Mouse (Mus musculus) heart, embryonic 15.5 days (tissue): ENCODE measurements at regions not wholly inside any gene's neighbourhood (a gene's known extent, or its start where the extent isn't known, plus 50 kb on each side); places are given as distances from the start of the nearest gene placed in this dataset.

Experiments
- ATAC-seq: fragments of 200-750 bp; cut with Nextera tagmentation; replicated peaks from 2 replicates; pipeline ENCODE4 v1.8.0; 2017; ENCODE audit warnings: low read depth, moderate TSS enrichment; ENCODE audit not compliant: insufficient number of reproducible peaks, insufficient read depth, low FRiP score
- H3K27ac ChIP-seq: fragments of 300-500 bp; sonication (generic); 2 replicates; pipeline ENCODE4 v1.5.1; 2015; ENCODE audit warnings: mild to moderate bottlenecking, inconsistent platforms
- H3K27me3 ChIP-seq: fragments of 300-500 bp; sonication (generic); 2 replicates; pipeline ENCODE4 v1.6.1; 2015; ENCODE audit warnings: inconsistent platforms
- H3K36me3 ChIP-seq: fragments of 300-500 bp; sonication (generic); 2 replicates; pipeline ENCODE4 v1.6.1; 2015; ENCODE audit warnings: mild to moderate bottlenecking, inconsistent platforms
- H3K4me1 ChIP-seq: fragments of 300-500 bp; sonication (generic); replicated peaks from 2 replicates; pipeline ENCODE4 v1.6.1; 2015; ENCODE audit warnings: inconsistent platforms
- H3K4me2 ChIP-seq: fragments of 300-500 bp; sonication (generic); 2 replicates; pipeline ENCODE4 v1.6.1; 2015; ENCODE audit warnings: inconsistent platforms, mild to moderate bottlenecking, moderate library complexity
- H3K4me3 ChIP-seq: fragments of 300-500 bp; sonication (generic); 2 replicates; pipeline ENCODE4 v1.5.1; 2015; ENCODE audit warnings: mild to moderate bottlenecking, inconsistent platforms
- H3K9ac ChIP-seq: fragments of 300-500 bp; sonication (generic); 2 replicates; pipeline ENCODE4 v1.6.1; 2015; ENCODE audit warnings: mild to moderate bottlenecking, inconsistent platforms
- H3K9me3 ChIP-seq: fragments of 300-500 bp; sonication (generic); replicated peaks from 2 replicates; pipeline ENCODE4 v1.6.1; 2016; ENCODE audit warnings: inconsistent platforms
- whole genome bisulfite sequencing: fragments of 180-500 bp; shearing (Covaris S2); methylation state at CpG from one replicate; pipeline ENCODE4 v1.1.7; 2015; ENCODE audit warnings: mixed read lengths; 5-methylcytosine and 5-hydroxymethylcytosine counted together

DNA sequence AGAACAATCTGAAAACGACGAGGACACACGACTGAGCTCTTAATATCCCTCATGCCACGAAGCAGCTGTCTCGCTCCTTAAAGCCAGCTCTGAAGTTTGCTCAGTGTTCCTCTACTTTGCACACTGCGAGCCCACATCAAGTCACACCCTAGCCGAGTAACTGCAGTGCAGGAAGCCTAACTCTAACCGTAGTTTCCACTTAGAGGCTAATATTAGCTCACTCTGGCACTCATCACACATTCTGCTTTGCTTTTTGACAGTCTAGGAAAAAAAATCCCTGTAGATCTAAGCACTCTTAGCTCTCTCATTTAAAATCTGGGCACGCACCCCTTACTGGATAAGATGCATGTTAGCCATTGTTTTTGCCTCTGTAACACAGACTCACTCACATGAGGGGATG lies 195.0 kb downstream of the Gpat3 start:
- peak; percentile 58; the same call in 1 of the 2 replicates for ATAC-seq
- H3K4me3 ChIP-seq: 0 out of 2 replicates have a peak overlapping the region, but pooled peaks have one; percentile 3
- no peaks in the 10 kb centered on the region for H3K36me3 ChIP-seq
- H3K9me3 ChIP-seq: no peaks in the 10 kb centered on the region
- peak overlapping the region; percentile 43 for H3K4me2 ChIP-seq
- 29% methylated on average over 9 of the region's 9 CpGs for WGBS
- no peaks in the 10 kb centered on the region for H3K27me3 ChIP-seq
- no peak overlapping the region for H3K9ac ChIP-seq
- peaks cover 9% of the 10 kb centered on the region for H3K4me1 ChIP-seq
- peak overlapping the region; percentile 67 for H3K27ac ChIP-seq

DNA sequence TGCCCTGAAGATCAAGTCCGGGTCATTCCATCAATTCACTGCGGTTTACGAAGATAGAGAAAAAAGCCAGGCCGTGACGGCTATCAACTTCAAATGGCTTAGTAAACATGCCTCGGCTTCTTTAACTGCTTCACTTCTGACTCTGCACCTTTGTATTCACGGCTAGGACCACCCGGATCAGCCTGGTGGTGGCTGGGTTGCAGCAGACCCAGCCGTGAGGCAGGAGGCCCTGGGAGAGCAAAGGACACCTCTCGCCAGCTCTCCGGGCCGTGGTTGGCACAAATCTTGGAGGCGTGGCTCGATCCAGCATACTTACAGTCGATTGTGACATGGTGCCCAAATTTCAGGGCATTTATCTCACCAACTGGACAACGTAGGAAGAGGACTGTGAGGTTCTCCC lies 187.5 kb downstream of the Gpat3 start:
- Histone ChIP-seq H3K4me1 (no peaks in the 10 kb centered on the region), H3K9me3 (no peaks in the 10 kb centered on the region), H3K4me3 (no peak overlapping the region), H3K4me2 (no peak overlapping the region), H3K36me3 (no peaks in the 10 kb centered on the region), H3K27ac (no peak overlapping the region), H3K9ac (no peak overlapping the region), H3K27me3 (no peaks in the 10 kb centered on the region)
- WGBS: 79% methylated on average over 16 of the region's 16 CpGs
- ATAC-seq: no peak

DNA sequence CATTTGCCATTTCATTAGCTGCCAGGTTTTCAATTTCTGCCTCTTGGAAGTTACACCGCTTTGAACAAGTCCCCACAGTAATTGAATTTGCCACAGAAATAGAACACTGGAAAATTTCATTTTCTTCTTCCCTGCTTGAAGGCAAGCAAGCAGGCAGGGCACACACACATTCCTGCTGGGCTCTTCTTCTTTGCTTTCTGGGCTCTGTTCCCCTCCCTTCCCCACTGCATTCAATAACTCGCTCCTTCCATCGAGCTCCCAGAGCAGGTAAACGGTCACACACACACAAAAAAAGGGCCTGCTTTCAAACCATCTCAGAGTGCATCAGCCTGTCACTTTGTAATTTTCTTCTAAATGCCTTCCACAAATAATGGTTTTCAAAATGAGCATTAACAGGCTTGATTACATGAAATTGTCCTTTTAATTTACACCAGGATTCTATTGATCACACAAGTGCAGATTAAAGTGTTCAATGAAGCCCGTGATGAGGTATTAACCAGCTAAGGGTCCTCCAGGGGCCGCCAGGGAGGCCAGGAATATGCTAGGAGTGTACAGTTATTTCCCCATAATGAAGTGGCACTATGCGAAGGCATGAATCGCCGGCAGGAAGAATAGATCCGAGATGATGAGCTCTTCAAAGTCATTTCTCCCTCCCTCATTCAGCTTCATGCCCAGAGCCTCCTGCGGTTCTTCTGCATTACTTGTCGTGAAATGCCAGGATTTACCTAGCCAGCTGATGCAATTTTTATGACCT lies 186.8 kb downstream of the Gpat3 start:
- Histone ChIP-seq H3K4me2 (no peak overlapping the region), H3K27ac (no peak overlapping the region), H3K9ac (no peak overlapping the region), H3K4me1 (no peaks in the 10 kb centered on the region), H3K9me3 (no peaks in the 10 kb centered on the region), H3K27me3 (no peaks in the 10 kb centered on the region), H3K36me3 (no peaks in the 10 kb centered on the region), H3K4me3 (no peak overlapping the region)
- no peak for ATAC-seq
- 72% methylated on average over 12 of the region's 12 CpGs for WGBS

DNA sequence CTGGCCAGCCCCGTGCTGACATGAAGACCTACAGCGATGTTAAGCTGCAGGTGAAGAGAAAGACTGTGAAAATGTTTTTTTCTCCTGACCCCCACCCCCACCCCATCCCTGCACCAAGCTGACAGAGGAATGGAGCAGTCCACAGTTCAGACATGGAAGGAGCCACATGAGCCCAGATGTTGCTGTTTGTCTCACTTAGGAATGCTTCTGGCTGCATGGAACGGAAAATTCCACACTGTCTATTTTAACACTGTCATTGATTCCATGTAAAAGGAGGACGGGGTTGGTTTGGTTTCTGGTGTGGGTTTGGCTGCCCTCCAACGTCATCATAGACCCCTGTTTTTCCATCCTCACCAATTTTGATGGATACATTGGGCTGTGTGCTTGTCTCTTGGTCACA lies 179.3 kb downstream of the Gpat3 start:
- Histone ChIP-seq H3K4me2 (no peak overlapping the region), H3K9ac (no peak overlapping the region), H3K27me3 (no peaks in the 10 kb centered on the region), H3K4me3 (no peak overlapping the region), H3K4me1 (peaks cover 6% of the 10 kb centered on the region; the same call in 1 of the 2 replicates), H3K36me3 (no peaks in the 10 kb centered on the region), H3K27ac (no peak overlapping the region), H3K9me3 (no peaks in the 10 kb centered on the region)
- ATAC-seq: no peak
- WGBS: 64% methylated on average over 5 of the region's 5 CpGs

DNA sequence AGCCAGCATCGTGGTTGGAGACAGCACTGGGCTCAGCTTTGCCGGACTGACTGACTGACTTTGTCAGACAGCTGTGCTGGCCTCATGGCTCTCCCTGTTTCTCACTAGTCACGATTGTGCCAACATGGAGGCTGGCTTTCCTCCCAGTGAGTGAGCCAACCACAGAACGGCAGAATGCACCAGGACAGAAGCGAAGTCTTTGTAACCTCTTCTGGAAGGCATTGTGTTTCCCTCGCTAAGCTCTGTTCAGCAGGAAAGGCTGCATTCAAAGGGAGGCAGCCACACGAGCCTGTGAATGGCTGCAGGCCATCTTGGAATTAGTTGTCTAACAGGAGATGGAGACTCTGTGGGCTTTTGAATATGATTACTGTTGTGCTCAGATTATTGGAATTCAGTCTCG lies 178.3 kb downstream of the Gpat3 start:
- H3K4me3 ChIP-seq: no peak overlapping the region
- H3K4me1 ChIP-seq: peaks cover 6% of the 10 kb centered on the region; the same call in 1 of the 2 replicates
- H3K9ac ChIP-seq: no peak overlapping the region
- no peak overlapping the region for H3K27ac ChIP-seq
- no peaks in the 10 kb centered on the region for H3K9me3 ChIP-seq
- H3K27me3 ChIP-seq: no peaks in the 10 kb centered on the region
- WGBS: 82% methylated on average over 8 of the region's 8 CpGs
- ATAC-seq: no peak
- H3K36me3 ChIP-seq: no peaks in the 10 kb centered on the region
- H3K4me2 ChIP-seq: no peak overlapping the region

DNA sequence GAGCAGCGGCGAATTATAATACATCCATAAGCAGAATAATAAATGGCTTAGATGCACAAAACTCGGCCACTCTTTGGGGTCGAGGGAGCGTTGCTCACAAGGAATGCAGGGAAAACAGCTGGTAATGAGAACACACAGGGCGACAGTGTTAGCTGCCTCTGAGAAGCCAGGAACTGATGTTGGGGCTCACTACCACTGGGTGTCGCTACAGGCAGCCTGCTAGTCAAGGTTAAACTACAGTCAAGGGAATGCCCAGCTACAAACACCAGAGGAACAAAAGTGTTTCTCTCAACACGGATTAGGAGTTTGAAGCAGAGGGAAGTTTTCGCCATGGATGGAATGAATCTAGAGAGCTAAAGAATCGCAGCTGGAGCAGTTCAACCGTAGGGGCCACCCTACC lies 175.3 kb downstream of the Gpat3 start:
- H3K27ac ChIP-seq: no peak overlapping the region
- 4% methylated on average over 11 of the region's 11 CpGs for WGBS
- H3K4me3 ChIP-seq: no peak overlapping the region
- H3K27me3 ChIP-seq: no peaks in the 10 kb centered on the region
- H3K9me3 ChIP-seq: no peaks in the 10 kb centered on the region
- H3K9ac ChIP-seq: no peak overlapping the region
- no peak for ATAC-seq
- peaks cover 6% of the 10 kb centered on the region; the same call in 1 of the 2 replicates for H3K4me1 ChIP-seq
- H3K36me3 ChIP-seq: no peaks in the 10 kb centered on the region
- peak overlapping the region; percentile 34 for H3K4me2 ChIP-seq

DNA sequence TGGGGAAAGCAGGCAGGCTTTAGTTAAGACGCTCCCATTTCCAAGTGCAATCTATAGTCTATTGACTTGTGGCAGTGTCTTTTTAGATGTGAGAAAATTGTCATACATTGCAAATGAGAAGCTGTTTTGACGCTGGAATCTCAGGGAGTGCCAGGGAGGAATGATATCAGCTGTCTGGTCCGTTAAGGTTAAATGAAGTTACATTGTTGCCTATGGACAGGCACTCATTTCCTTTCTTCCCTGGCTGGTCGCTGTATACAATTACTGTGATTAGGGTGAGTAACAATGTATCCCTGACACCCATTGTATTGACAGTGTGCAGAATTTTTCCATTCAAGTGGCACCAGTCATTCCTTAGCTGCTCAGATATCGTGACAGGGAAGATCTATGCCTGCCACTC lies 168.3 kb downstream of the Gpat3 start:
- H3K4me2 ChIP-seq: no peak overlapping the region
- no peak for ATAC-seq
- WGBS: 63% methylated on average over 5 of the region's 5 CpGs
- no peak overlapping the region for H3K27ac ChIP-seq
- no peaks in the 10 kb centered on the region for H3K9me3 ChIP-seq
- H3K9ac ChIP-seq: no peak overlapping the region
- H3K4me1 ChIP-seq: no peaks in the 10 kb centered on the region
- H3K27me3 ChIP-seq: no peaks in the 10 kb centered on the region
- H3K4me3 ChIP-seq: no peak overlapping the region
- no peaks in the 10 kb centered on the region for H3K36me3 ChIP-seq

DNA sequence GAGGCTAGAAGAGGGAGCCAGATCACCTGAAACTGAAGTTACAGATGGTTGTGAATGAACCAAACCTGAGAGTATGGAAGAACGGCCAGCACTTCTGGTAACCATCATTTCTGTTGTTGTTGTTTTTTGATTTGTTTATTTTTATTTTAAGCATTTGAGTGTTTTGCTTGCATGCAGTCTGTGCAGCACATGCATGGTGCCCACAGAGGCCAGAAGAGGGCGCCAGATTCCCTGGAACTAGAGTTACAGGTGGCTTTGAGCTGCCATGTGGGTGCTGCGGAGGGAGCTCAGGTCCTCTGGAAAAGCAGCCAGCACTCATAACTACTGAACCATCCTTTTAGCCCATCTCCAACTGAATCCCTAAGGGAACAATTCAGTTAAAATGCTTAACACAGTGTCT lies 159.7 kb downstream of the Gpat3 start:
- Histone ChIP-seq H3K9ac (no peak overlapping the region), H3K9me3 (no peaks in the 10 kb centered on the region), H3K36me3 (no peaks in the 10 kb centered on the region), H3K27ac (no peak overlapping the region), H3K4me3 (no peak overlapping the region), H3K4me2 (no peak overlapping the region), H3K27me3 (no peaks in the 10 kb centered on the region), H3K4me1 (no peaks in the 10 kb centered on the region)
- ATAC-seq: no peak
- WGBS: 69% methylated on average over 3 of the region's 3 CpGs

DNA sequence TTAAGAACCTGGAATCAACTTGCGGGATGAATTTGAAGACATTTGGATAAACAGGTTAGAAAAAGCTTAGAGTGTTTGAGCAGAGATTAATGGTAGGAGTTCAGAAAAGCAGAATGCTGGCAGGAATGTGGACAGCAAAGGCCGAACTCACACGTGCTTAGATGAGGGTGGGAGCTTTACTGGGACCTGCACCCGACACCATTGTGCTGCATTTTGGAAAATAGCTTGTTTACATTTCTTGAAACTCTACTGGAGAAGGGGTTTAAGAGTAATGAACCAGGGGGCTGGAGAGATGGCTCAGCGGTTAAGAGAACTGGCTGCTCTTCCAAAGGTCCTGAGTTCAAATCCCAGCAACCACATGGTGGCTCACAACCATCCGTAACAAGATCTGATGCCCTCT lies 154.9 kb downstream of the Gpat3 start:
- no peaks in the 10 kb centered on the region for H3K27me3 ChIP-seq
- no peaks in the 10 kb centered on the region for H3K9me3 ChIP-seq
- no peaks in the 10 kb centered on the region for H3K4me1 ChIP-seq
- H3K27ac ChIP-seq: no peak overlapping the region
- no peak overlapping the region for H3K4me2 ChIP-seq
- ATAC-seq: no peak
- no peak overlapping the region for H3K4me3 ChIP-seq
- H3K36me3 ChIP-seq: no peaks in the 10 kb centered on the region
- 86% methylated on average over 6 of the region's 6 CpGs for WGBS
- H3K9ac ChIP-seq: no peak overlapping the region

DNA sequence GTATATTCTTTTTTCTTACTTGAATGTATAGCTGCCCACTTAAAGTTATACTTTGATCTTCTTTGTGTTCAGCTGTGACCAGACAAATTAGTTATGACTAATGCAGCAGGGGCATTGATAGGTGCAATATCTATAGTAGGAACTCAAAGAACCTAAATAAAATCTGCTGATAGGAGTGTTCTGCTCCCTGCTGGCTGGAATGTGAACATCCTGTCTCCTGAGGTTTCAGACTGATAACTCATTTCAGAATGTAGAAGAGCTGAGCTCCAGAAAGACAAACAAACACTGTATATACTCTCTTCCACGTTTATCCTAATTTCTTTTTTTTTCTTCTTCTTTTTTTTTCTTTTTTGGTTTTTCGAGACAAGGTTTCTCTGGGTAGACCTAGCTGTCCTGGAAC lies 146.9 kb downstream of the Gpat3 start:
- no peaks in the 10 kb centered on the region for H3K36me3 ChIP-seq
- H3K27me3 ChIP-seq: no peaks in the 10 kb centered on the region
- 62% methylated on average over 2 of the region's 2 CpGs for WGBS
- no peak overlapping the region for H3K27ac ChIP-seq
- no peaks in the 10 kb centered on the region for H3K4me1 ChIP-seq
- no peaks in the 10 kb centered on the region for H3K9me3 ChIP-seq
- H3K4me2 ChIP-seq: no peak overlapping the region
- ATAC-seq: no peak
- H3K4me3 ChIP-seq: no peak overlapping the region
- no peak overlapping the region for H3K9ac ChIP-seq

DNA sequence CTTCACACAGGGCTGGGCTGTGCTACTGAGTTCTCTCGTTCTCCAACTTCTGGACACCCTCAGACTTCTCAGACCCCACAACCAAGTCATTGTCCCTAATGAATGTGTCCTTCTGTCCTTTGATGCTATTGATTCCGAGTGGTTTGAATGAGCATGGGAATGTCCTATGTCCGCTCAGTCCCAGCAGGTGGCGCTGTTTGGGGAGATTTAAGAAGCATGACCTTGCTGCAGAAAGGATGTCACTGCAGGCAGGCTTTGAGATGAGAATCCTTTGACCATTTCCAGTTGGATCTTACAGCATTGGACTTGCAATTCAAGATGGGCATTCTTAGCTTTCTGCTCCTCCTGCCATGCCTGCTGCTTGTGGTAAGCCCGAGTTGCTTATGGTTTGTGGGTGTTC lies 146.1 kb downstream of the Gpat3 start:
- Histone ChIP-seq H3K9ac (no peak overlapping the region), H3K36me3 (no peaks in the 10 kb centered on the region), H3K27ac (no peak overlapping the region), H3K27me3 (no peaks in the 10 kb centered on the region), H3K9me3 (no peaks in the 10 kb centered on the region), H3K4me1 (no peaks in the 10 kb centered on the region), H3K4me3 (no peak overlapping the region), H3K4me2 (no peak overlapping the region)
- ATAC-seq: no peak
- WGBS: 25% methylated on average over 5 of the region's 5 CpGs

DNA sequence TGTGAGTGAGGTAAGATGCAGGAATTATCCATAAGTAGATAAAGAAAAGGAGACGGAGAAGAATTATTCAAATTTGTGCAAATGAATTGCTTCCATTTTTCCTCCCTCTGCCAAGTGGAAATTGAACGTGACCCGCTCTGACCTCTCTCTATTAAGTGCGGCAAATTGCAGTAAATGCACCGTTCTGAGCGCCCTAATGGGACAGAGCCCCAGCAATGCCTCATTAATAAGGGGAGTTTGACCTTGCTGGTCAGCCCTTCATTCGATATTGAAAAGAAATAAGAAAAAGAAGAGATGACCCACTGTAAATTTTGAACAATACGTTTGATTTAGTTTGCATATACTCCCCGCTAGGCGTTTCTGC lies 137.0 kb downstream of the Gpat3 start:
- no peak overlapping the region for H3K4me3 ChIP-seq
- no peaks in the 10 kb centered on the region for H3K36me3 ChIP-seq
- WGBS: 78% methylated on average over 10 of the region's 10 CpGs
- no peak overlapping the region for H3K9ac ChIP-seq
- no peaks in the 10 kb centered on the region for H3K4me1 ChIP-seq
- no peak overlapping the region for H3K27ac ChIP-seq
- H3K4me2 ChIP-seq: no peak overlapping the region
- H3K9me3 ChIP-seq: no peaks in the 10 kb centered on the region
- H3K27me3 ChIP-seq: no peaks in the 10 kb centered on the region
- ATAC-seq: no peak
